Mouse (Mus musculus) stomach, embryonic 15.5 days (tissue): ENCODE results near the gene Tsc22d3. TPM values are rescaled to one million over a fixed set of nuclear protein-coding genes. Genes with fewer than 3 reads are reported as not detected.

ENCODE experiments used
- ATAC-seq: fragments of 200-750 bp; cut with Nextera tagmentation; 2 replicates; pipeline ENCODE4 v1.8.0; 2017; ENCODE audit warnings: low read depth, moderate number of reproducible peaks, moderate TSS enrichment; ENCODE audit not compliant: insufficient read depth, low FRiP score
- H3K27ac ChIP-seq: fragments of 300-500 bp; sonication (generic); 2 replicates; pipeline ENCODE4 v1.5.1; 2015; ENCODE audit warnings: mild to moderate bottlenecking, inconsistent platforms
- H3K27me3 ChIP-seq: fragments of 300-500 bp; sonication (generic); replicated peaks from 2 replicates; pipeline ENCODE4 v1.6.1; 2015; ENCODE audit warnings: inconsistent platforms
- H3K36me3 ChIP-seq: fragments of 300-500 bp; sonication (generic); 2 replicates; pipeline ENCODE4 v1.6.1; 2015; ENCODE audit warnings: inconsistent platforms
- H3K4me1 ChIP-seq: fragments of 300-500 bp; sonication (generic); 2 replicates; pipeline ENCODE4 v1.6.1; 2015; ENCODE audit warnings: inconsistent platforms
- H3K4me2 ChIP-seq: fragments of 300-500 bp; sonication (generic); 2 replicates; pipeline ENCODE4 v1.6.1; 2015; ENCODE audit warnings: mild to moderate bottlenecking, inconsistent platforms
- H3K4me3 ChIP-seq: fragments of 300-500 bp; sonication (generic); replicated peaks from 2 replicates; pipeline ENCODE4 v1.5.1; 2015; ENCODE audit warnings: inconsistent platforms
- H3K9ac ChIP-seq: fragments of 300-500 bp; sonication (generic); 2 replicates; pipeline ENCODE4 v1.6.1; 2015; ENCODE audit warnings: inconsistent platforms
- H3K9me3 ChIP-seq: fragments of 300-500 bp; sonication (generic); 2 replicates; pipeline ENCODE4 v1.6.1; 2016; ENCODE audit warnings: inconsistent platforms
- WGBS: fragments of 180-500 bp; shearing (Covaris S2); methylation state at CpG from one replicate; pipeline ENCODE4 v1.1.7; 2015; 5-methylcytosine and 5-hydroxymethylcytosine counted together
- polyA plus RNA-seq: library from polyadenylated mRNA; unstranded; fragments of >200 nt; fragmentation: Nextera tagmentation; extraction: Ambion mirVana; gene quantifications from 2 replicates; pipeline ENCODE4 v1.2.1, GENCODE M21; 2015

Tsc22d3 gene
- polyA plus RNA-seq, 1 experiment from 2014 or later, result 79.0 TPM

- H3K4me1 ChIP-seq, result no peaks in the 10 kb centered on the region
- H3K9ac ChIP-seq, result no peak overlapping the region
- no peak overlapping the region for H3K27ac ChIP-seq
- H3K4me2 ChIP-seq, result no peak overlapping the region
- 94% methylated on average over 1 of the region's 1 CpGs for WGBS
- H3K36me3 ChIP-seq, result no peaks in the 10 kb centered on the region
- H3K9me3 ChIP-seq, result no peaks in the 10 kb centered on the region
- no peak for ATAC-seq
- no peak overlapping the region for H3K4me3 ChIP-seq
- H3K27me3 ChIP-seq, result 0 out of 2 replicates have a peak, but pooled peaks cover 2% of the 10 kb centered on the region
Measured at GRCm38 (mm10) chrX:140564777-140565176, 35.7 kb downstream of the Tsc22d3 start.

GRCm38 (mm10) chrX:140558176-140558844 lies 42.1 kb downstream of the Tsc22d3 start:
- H3K9ac ChIP-seq, result no peak overlapping the region
- no peaks in the 10 kb centered on the region for H3K36me3 ChIP-seq
- no peak overlapping the region for H3K27ac ChIP-seq
- 68% methylated on average over 6 of the region's 6 CpGs for WGBS
- H3K4me3 ChIP-seq, result no peak overlapping the region
- no peak; the same call in 1 of the 2 replicates for ATAC-seq
- peaks cover 5% of the 10 kb centered on the region; the same call in 1 of the 2 replicates for H3K27me3 ChIP-seq
- no peaks in the 10 kb centered on the region for H3K9me3 ChIP-seq
- no peak overlapping the region for H3K4me2 ChIP-seq
- no peaks in the 10 kb centered on the region for H3K4me1 ChIP-seq

DNA sequence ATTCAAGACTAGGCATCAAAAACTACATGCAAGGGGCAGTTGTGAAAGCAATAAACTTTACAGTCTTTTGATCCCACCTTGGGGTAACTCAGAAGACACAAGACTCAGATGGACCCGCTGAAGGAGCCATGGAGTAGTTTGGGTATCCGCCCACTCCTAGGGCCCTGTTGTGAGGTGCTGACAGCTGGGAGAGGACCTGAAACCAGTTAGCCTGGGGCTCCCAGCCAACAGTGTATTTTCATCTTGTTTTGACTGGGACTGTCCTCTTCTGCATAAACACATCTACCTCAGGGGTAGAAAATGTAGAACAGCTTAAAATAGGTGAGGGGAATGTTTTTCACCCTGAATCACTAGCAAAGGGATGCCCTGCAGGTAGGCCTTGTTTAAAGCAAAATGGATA lies 44.5 kb downstream of the Tsc22d3 start:
- WGBS, result 70% methylated on average over 2 of the region's 2 CpGs
- no peak for ATAC-seq
- Histone ChIP-seq H3K27me3 (peaks cover 5% of the 10 kb centered on the region; the same call in 1 of the 2 replicates), H3K4me2 (no peak overlapping the region), H3K4me1 (no peaks in the 10 kb centered on the region), H3K36me3 (no peaks in the 10 kb centered on the region), H3K9ac (no peak overlapping the region), H3K27ac (no peak overlapping the region), H3K4me3 (no peak overlapping the region), H3K9me3 (no peaks in the 10 kb centered on the region)

- Histone ChIP-seq H3K4me1 (no peaks in the 10 kb centered on the region), H3K27ac (no peak overlapping the region)
Measured at GRCm38 (mm10) chrX:140555423-140555822, 45.0 kb downstream of the Tsc22d3 start.

DNA sequence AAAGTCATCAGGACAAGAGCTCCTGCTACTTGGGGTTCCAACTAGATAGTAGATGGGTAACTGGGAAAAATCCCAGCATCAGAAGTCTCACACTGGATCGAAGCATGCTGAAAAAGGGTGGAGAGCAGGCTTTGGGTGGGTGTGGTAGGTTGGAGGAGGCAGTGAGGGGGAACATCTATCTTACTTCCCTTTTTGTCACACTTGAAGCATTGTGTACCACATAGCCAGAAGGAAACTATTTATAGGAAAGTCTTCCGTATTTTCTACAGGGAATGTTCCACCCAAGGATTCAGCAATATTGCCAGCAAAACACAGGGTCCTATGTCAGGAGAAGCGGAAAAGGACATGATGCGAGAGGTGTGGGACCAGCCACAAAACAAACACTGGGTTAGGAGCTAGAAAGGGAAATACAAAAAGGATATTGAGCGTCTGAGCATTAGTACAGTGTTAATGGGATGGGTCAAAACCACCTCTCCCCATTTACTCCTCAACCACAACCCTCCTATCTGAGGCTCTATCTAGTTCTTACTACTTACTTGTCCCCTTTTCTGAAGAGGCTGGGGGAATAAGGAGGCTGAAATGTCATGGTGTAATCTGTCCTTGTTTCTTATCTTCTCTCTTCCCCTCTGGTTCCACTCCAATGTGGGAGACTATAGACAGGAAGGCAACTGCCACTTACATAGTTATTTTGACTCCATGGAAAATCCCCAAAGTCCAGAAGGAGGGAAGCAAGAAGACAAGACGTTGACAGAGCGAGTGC lies 52.6 kb downstream of the Tsc22d3 start:
- Histone ChIP-seq H3K27me3 (no peaks in the 10 kb centered on the region; the same call in 1 of the 2 replicates), H3K4me3 (no peak overlapping the region), H3K27ac (no peak overlapping the region), H3K36me3 (no peaks in the 10 kb centered on the region), H3K4me2 (no peak overlapping the region), H3K4me1 (no peaks in the 10 kb centered on the region), H3K9me3 (no peaks in the 10 kb centered on the region), H3K9ac (no peak overlapping the region)
- 79% methylated on average over 7 of the region's 7 CpGs for WGBS
- ATAC-seq, result no peak

More at GRCm38 (mm10) chrX:140555423-140555822, 45.0 kb downstream of the Tsc22d3 start:
- no peaks in the 10 kb centered on the region for H3K9me3 ChIP-seq
- no peak overlapping the region for H3K4me3 ChIP-seq
- H3K27me3 ChIP-seq, result peaks cover 5% of the 10 kb centered on the region; the same call in 1 of the 2 replicates
- WGBS, result 72% methylated on average over 3 of the region's 3 CpGs
- no peaks in the 10 kb centered on the region for H3K36me3 ChIP-seq
- no peak for ATAC-seq
- no peak overlapping the region for H3K9ac ChIP-seq
- H3K4me2 ChIP-seq, result no peak overlapping the region

- H3K4me3 ChIP-seq, result no peak overlapping the region
- no peaks in the 10 kb centered on the region for H3K36me3 ChIP-seq
- H3K4me2 ChIP-seq, result no peak overlapping the region
- ATAC-seq, result no peak
- 35% methylated on average over 3 of the region's 3 CpGs for WGBS
- no peak overlapping the region for H3K9ac ChIP-seq
- no peak overlapping the region for H3K27ac ChIP-seq
- no peaks in the 10 kb centered on the region; the same call in 1 of the 2 replicates for H3K27me3 ChIP-seq
- H3K9me3 ChIP-seq, result no peaks in the 10 kb centered on the region
- H3K4me1 ChIP-seq, result no peaks in the 10 kb centered on the region; the same call in 1 of the 2 replicates
Measured at GRCm38 (mm10) chrX:140544737-140545136, 55.7 kb downstream of the Tsc22d3 start.

GRCm38 (mm10) chrX:140542938-140543673 lies 57.4 kb downstream of the Tsc22d3 start:
- WGBS, result 30% methylated on average over 18 of the region's 18 CpGs
- ATAC-seq, result peak; percentile 82
- H3K36me3 ChIP-seq, result no peaks in the 10 kb centered on the region
- H3K9me3 ChIP-seq, result no peaks in the 10 kb centered on the region
- no peaks in the 10 kb centered on the region; the same call in 1 of the 2 replicates for H3K4me1 ChIP-seq
- H3K27me3 ChIP-seq, result no peaks in the 10 kb centered on the region; the same call in none of the 2 replicates
- peak overlapping the region; percentile 40 for H3K4me3 ChIP-seq
- peak overlapping the region; percentile 88 for H3K27ac ChIP-seq
- peak overlapping the region; percentile 57 for H3K4me2 ChIP-seq
- H3K9ac ChIP-seq, result peak overlapping the region; percentile 0; the same call in 1 of the 2 replicates

- Histone ChIP-seq H3K36me3 (no peaks in the 10 kb centered on the region), H3K9ac (peak overlapping the region; percentile 0), H3K4me2 (peak overlapping the region; percentile 57), H3K4me3 (peak overlapping the region; percentile 40), H3K27ac (peak overlapping the region; percentile 88), H3K27me3 (no peaks in the 10 kb centered on the region; the same call in none of the 2 replicates), H3K4me1 (no peaks in the 10 kb centered on the region; the same call in 1 of the 2 replicates), H3K9me3 (no peaks in the 10 kb centered on the region)
- peak; percentile 74; the same call in 1 of the 2 replicates for ATAC-seq
- WGBS, result 18% methylated on average over 21 of the region's 21 CpGs
Measured at GRCm38 (mm10) chrX:140542474-140542845, 58.0 kb downstream of the Tsc22d3 start.

DNA sequence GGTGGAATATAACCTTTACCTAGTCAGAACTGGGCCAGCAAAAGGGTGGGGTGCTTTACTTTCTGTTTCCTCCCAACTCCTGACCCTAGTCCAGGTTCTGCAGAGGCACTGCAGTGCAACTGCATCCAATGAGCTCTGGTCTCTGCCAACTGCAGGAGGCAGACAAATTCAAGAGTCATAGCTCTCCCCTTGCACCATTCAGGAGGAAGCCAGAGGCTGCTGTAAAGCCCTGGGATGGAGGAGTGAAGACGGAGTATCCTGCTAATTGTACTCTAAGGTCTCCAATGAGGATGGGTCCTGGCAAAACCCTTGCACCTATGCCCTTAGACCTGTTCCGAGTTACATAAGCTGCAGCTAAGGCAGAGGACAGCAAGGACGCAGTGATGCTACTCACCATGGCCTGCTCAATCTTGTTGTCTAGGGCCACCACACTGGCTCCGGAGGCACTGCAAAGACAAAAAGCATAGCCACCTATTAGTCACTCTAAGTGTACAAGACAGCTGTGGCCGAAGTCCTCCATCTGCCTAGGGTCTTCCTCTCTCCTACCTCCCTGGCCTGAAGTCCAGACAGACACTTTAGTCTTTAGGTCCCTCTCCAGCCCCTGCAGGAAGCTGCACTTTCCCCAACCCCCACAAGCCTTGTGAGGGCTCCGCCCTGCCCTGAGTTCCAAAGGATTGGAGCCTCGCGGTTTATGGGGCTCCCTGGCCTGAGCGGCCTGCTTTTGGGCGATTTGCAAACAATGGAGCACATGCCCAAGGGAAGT lies 58.6 kb downstream of the Tsc22d3 start:
- peak; percentile 45; the same call in 1 of the 2 replicates for ATAC-seq
- peak overlapping the region; percentile 88 for H3K27ac ChIP-seq
- WGBS, result 19% methylated on average over 10 of the region's 10 CpGs
- no peaks in the 10 kb centered on the region for H3K9me3 ChIP-seq
- no peaks in the 10 kb centered on the region for H3K36me3 ChIP-seq
- no peaks in the 10 kb centered on the region; the same call in 1 of the 2 replicates for H3K4me1 ChIP-seq
- no peaks in the 10 kb centered on the region; the same call in none of the 2 replicates for H3K27me3 ChIP-seq
- peak overlapping the region; percentile 0; the same call in 1 of the 2 replicates for H3K9ac ChIP-seq
- peak overlapping the region; percentile 57 for H3K4me2 ChIP-seq
- peak overlapping the region; percentile 40 for H3K4me3 ChIP-seq

GRCm38 (mm10) chrX:140540500-140541114 lies 59.9 kb downstream of the Tsc22d3 start:
- no peak for ATAC-seq
- no peaks in the 10 kb centered on the region for H3K9me3 ChIP-seq
- peak overlapping the region; percentile 57; the same call in 1 of the 2 replicates for H3K4me2 ChIP-seq
- no peaks in the 10 kb centered on the region; the same call in none of the 2 replicates for H3K27me3 ChIP-seq
- H3K4me3 ChIP-seq, result no peak overlapping the region
- no peak overlapping the region for H3K9ac ChIP-seq
- H3K36me3 ChIP-seq, result no peaks in the 10 kb centered on the region
- no peak overlapping the region for H3K27ac ChIP-seq
- no peaks in the 10 kb centered on the region; the same call in 1 of the 2 replicates for H3K4me1 ChIP-seq
- 81% methylated on average over 15 of the region's 15 CpGs for WGBS
